Mouse (Mus musculus): Measurements from ENCODE around the gene Defb22.

GRCm38 (mm10) chr2:152511592-152511991 is 21.7 kb upstream of the Defb22 start, which contains the start of gene Defb26:
- TF ChIP-seq CTCF (IDR thresholded peaks at IDR 0.05; ENCODE audit: borderline replicate concordance, insufficient read depth, low read length) (no peak), POLR2A (IDR thresholded peaks at IDR 0.05; ENCODE audit: low read depth, low read length) (no peak)
